Mouse (Mus musculus): ENCODE results near the gene Tnfrsf25. TPM values are rescaled to one million over a fixed set of nuclear protein-coding genes. Genes with fewer than 3 reads are reported as not detected.

Gene Tnfrsf25
- polyA plus RNA-seq, 1 experiment from 2014 or later = 1.1 TPM

- WGBS = 19% methylated on average over 24 of the region's 24 CpGs
- ATAC-seq (ENCODE audit: insufficient number of reproducible peaks, low FRiP score) = peak; percentile 73
- Histone ChIP-seq H3K27ac (ENCODE audit: poor library complexity, severe bottlenecking) (peak overlapping the region; percentile 7; the same call in 1 of the 2 replicates), H3K9ac (peak overlapping the region; percentile 42), H3K36me3 (peaks cover 77% of the 10 kb centered on the region), H3K4me2 (peak overlapping the region; percentile 79), H3K9me3 (replicated peaks) (no peaks in the 10 kb centered on the region), H3K4me3 (peak overlapping the region; percentile 41), H3K27me3 (replicated peaks) (peaks cover 10% of the 10 kb centered on the region; the same call in 1 of the 2 replicates), H3K4me1 (replicated peaks) (peaks cover 16% of the 10 kb centered on the region)
Measured at GRCm38 (mm10) chr4:152107493-152107892, 8.2 kb upstream of the Tnfrsf25 start.

- H3K36me3 ChIP-seq = peaks cover 77% of the 10 kb centered on the region
- peak overlapping the region; percentile 42 for H3K9ac ChIP-seq
- H3K9me3 ChIP-seq (replicated peaks) = no peaks in the 10 kb centered on the region
- peak overlapping the region; percentile 79 for H3K4me2 ChIP-seq
- peak overlapping the region; percentile 41 for H3K4me3 ChIP-seq
- WGBS = 19% methylated on average over 30 of the region's 30 CpGs
- H3K27me3 ChIP-seq (replicated peaks) = peaks cover 11% of the 10 kb centered on the region; the same call in 1 of the 2 replicates
- H3K27ac ChIP-seq (ENCODE audit: poor library complexity, severe bottlenecking) = peak overlapping the region; percentile 7; the same call in 1 of the 2 replicates
- H3K4me1 ChIP-seq (replicated peaks) = peaks cover 16% of the 10 kb centered on the region
- ATAC-seq (ENCODE audit: insufficient number of reproducible peaks, low FRiP score) = peak; percentile 92
Measured at GRCm38 (mm10) chr4:152107971-152108509, 7.7 kb upstream of the Tnfrsf25 start.

GRCm38 (mm10) chr4:152108673-152109072, 7.1 kb upstream of the Tnfrsf25 start:
- Histone ChIP-seq H3K4me2 (peak overlapping the region; percentile 79; the same call in 1 of the 2 replicates), H3K4me1 (replicated peaks) (peaks cover 16% of the 10 kb centered on the region), H3K27ac (ENCODE audit: poor library complexity, severe bottlenecking) (no peak overlapping the region), H3K36me3 (peaks cover 77% of the 10 kb centered on the region), H3K27me3 (replicated peaks) (peaks cover 16% of the 10 kb centered on the region), H3K4me3 (no peak overlapping the region), H3K9me3 (replicated peaks) (no peaks in the 10 kb centered on the region), H3K9ac (no peak overlapping the region)
- 84% methylated on average over 5 of the region's 5 CpGs for WGBS
- ATAC-seq (ENCODE audit: insufficient number of reproducible peaks, low FRiP score) = no peak

- no peak overlapping the region for H3K27ac ChIP-seq (ENCODE audit: poor library complexity, severe bottlenecking)
- no peak for ATAC-seq (ENCODE audit: insufficient number of reproducible peaks, low FRiP score)
- no peaks in the 10 kb centered on the region for H3K9me3 ChIP-seq (replicated peaks)
- peaks cover 16% of the 10 kb centered on the region for H3K4me1 ChIP-seq (replicated peaks)
- peaks cover 22% of the 10 kb centered on the region for H3K27me3 ChIP-seq (replicated peaks)
- H3K4me2 ChIP-seq = no peak overlapping the region
- no peak overlapping the region for H3K9ac ChIP-seq
- WGBS = 82% methylated on average over 3 of the region's 3 CpGs
- H3K36me3 ChIP-seq = peaks cover 77% of the 10 kb centered on the region
- H3K4me3 ChIP-seq = no peak overlapping the region
Measured at GRCm38 (mm10) chr4:152109509-152109908, 6.2 kb upstream of the Tnfrsf25 start.

GRCm38 (mm10) chr4:152110689-152111088, 5.0 kb upstream of the Tnfrsf25 start:
- Histone ChIP-seq H3K4me3 (no peak overlapping the region), H3K9me3 (replicated peaks) (no peaks in the 10 kb centered on the region), H3K9ac (no peak overlapping the region), H3K27ac (ENCODE audit: poor library complexity, severe bottlenecking) (no peak overlapping the region), H3K4me1 (replicated peaks) (peaks cover 22% of the 10 kb centered on the region), H3K27me3 (replicated peaks) (peaks cover 31% of the 10 kb centered on the region), H3K4me2 (no peak overlapping the region), H3K36me3 (peaks cover 74% of the 10 kb centered on the region)
- ATAC-seq (ENCODE audit: insufficient number of reproducible peaks, low FRiP score) = no peak
- WGBS = 65% methylated on average over 4 of the region's 4 CpGs

- H3K27me3 ChIP-seq (replicated peaks) = peaks cover 48% of the 10 kb centered on the region
- H3K4me3 ChIP-seq = no peak overlapping the region
- WGBS = 88% methylated on average over 9 of the region's 9 CpGs
- H3K4me2 ChIP-seq = no peak overlapping the region
- no peak for ATAC-seq (ENCODE audit: insufficient number of reproducible peaks, low FRiP score)
- no peaks in the 10 kb centered on the region for H3K9me3 ChIP-seq (replicated peaks)
- H3K9ac ChIP-seq = 0 out of 2 replicates have a peak overlapping the region, but pooled peaks have one; percentile 28
- no peak overlapping the region for H3K27ac ChIP-seq (ENCODE audit: poor library complexity, severe bottlenecking)
- H3K36me3 ChIP-seq = peaks cover 59% of the 10 kb centered on the region
- peaks cover 30% of the 10 kb centered on the region for H3K4me1 ChIP-seq (replicated peaks)
Measured at GRCm38 (mm10) chr4:152112329-152112728, 3.4 kb upstream of the Tnfrsf25 start.

GRCm38 (mm10) chr4:152114080-152114479, 1.7 kb upstream of the Tnfrsf25 start:
- 54% methylated on average over 16 of the region's 16 CpGs for WGBS
- H3K4me3 ChIP-seq = no peak overlapping the region
- peaks cover 65% of the 10 kb centered on the region for H3K27me3 ChIP-seq (replicated peaks)
- H3K27ac ChIP-seq (ENCODE audit: poor library complexity, severe bottlenecking) = no peak overlapping the region
- H3K9me3 ChIP-seq (replicated peaks) = no peaks in the 10 kb centered on the region
- no peak for ATAC-seq (ENCODE audit: insufficient number of reproducible peaks, low FRiP score)
- H3K36me3 ChIP-seq = peaks cover 43% of the 10 kb centered on the region
- peaks cover 16% of the 10 kb centered on the region for H3K4me1 ChIP-seq (replicated peaks)
- no peak overlapping the region for H3K4me2 ChIP-seq
- H3K9ac ChIP-seq = no peak overlapping the region

- ATAC-seq (ENCODE audit: insufficient number of reproducible peaks, low FRiP score) = no peak
- Histone ChIP-seq H3K27ac (ENCODE audit: poor library complexity, severe bottlenecking) (no peak overlapping the region), H3K4me3 (no peak overlapping the region), H3K9me3 (replicated peaks) (no peaks in the 10 kb centered on the region), H3K27me3 (replicated peaks) (peaks cover 95% of the 10 kb centered on the region), H3K36me3 (peaks cover 24% of the 10 kb centered on the region), H3K4me2 (no peak overlapping the region), H3K9ac (no peak overlapping the region), H3K4me1 (replicated peaks) (peaks cover 37% of the 10 kb centered on the region)
- WGBS = 67% methylated on average over 9 of the region's 9 CpGs
Measured at GRCm38 (mm10) chr4:152117538-152117937, 1.8 kb downstream of the Tnfrsf25 start.

- Histone ChIP-seq H3K4me3 (peak overlapping the region; percentile 35), H3K4me2 (peak overlapping the region; percentile 60), H3K4me1 (replicated peaks) (peaks cover 39% of the 10 kb centered on the region), H3K27me3 (replicated peaks) (peaks cover 99% of the 10 kb centered on the region), H3K27ac (ENCODE audit: poor library complexity, severe bottlenecking) (no peak overlapping the region), H3K9ac (no peak overlapping the region), H3K9me3 (replicated peaks) (no peaks in the 10 kb centered on the region), H3K36me3 (peaks cover 4% of the 10 kb centered on the region)
- WGBS = 5% methylated on average over 39 of the region's 39 CpGs
- ATAC-seq (ENCODE audit: insufficient number of reproducible peaks, low FRiP score) = no peak
Measured at GRCm38 (mm10) chr4:152119396-152120292, 3.9 kb downstream of the Tnfrsf25 start.

- ATAC-seq (ENCODE audit: insufficient number of reproducible peaks, low FRiP score) = no peak
- Histone ChIP-seq H3K27me3 (replicated peaks) (peaks cover 99% of the 10 kb centered on the region), H3K36me3 (no peaks in the 10 kb centered on the region), H3K4me1 (replicated peaks) (peaks cover 43% of the 10 kb centered on the region), H3K4me3 (peak overlapping the region; percentile 35), H3K4me2 (peak overlapping the region; percentile 60), H3K9me3 (replicated peaks) (no peaks in the 10 kb centered on the region), H3K27ac (ENCODE audit: poor library complexity, severe bottlenecking) (no peak overlapping the region), H3K9ac (0 out of 2 replicates have a peak overlapping the region, but pooled peaks have one; percentile 40)
- WGBS = 2% methylated on average over 31 of the region's 31 CpGs
Measured at GRCm38 (mm10) chr4:152120311-152121182, 4.8 kb downstream of the Tnfrsf25 start.
